Mouse (Mus musculus) heart, postnatal 0 days (tissue): ENCODE measurements around the gene Ube2k. TPM values are rescaled to one million over a fixed set of nuclear protein-coding genes. Genes with fewer than 3 reads are reported as not detected.

Source experiments
- ATAC-seq: fragments of 200-750 bp; cut with Nextera tagmentation; 2 replicates; pipeline ENCODE4 v1.8.0; 2017; ENCODE audit warnings: low read depth, moderate number of reproducible peaks, moderate library complexity; ENCODE audit not compliant: insufficient read depth
- DNase-seq: peaks from one replicate; pipeline ENCODE4 v3.0.0-alpha.2; 2016; ENCODE audit warnings: low spot score
- H3K27ac ChIP-seq: fragments of 300-500 bp; sonication (generic); 2 replicates; pipeline ENCODE4 v1.5.1; 2014; ENCODE audit warnings: low read depth, mild to moderate bottlenecking
- H3K27me3 ChIP-seq: fragments of 300-500 bp; sonication (generic); 2 replicates; pipeline ENCODE4 v1.6.1; 2014; ENCODE audit warnings: low read length, mixed read lengths; ENCODE audit not compliant: control insufficient read depth, insufficient read depth
- H3K36me3 ChIP-seq: fragments of 300-500 bp; sonication (generic); replicated peaks from 2 replicates; pipeline ENCODE4 v1.6.1; 2014; ENCODE audit warnings: low read length, mixed read lengths; ENCODE audit not compliant: control insufficient read depth, insufficient read depth
- H3K4me1 ChIP-seq: fragments of 300-500 bp; sonication (generic); 2 replicates; pipeline ENCODE4 v1.6.1; 2014; ENCODE audit warnings: antibody characterized with exemption; ENCODE audit not compliant: control insufficient read depth, insufficient read depth
- H3K4me2 ChIP-seq: fragments of 300-500 bp; sonication (generic); 2 replicates; pipeline ENCODE4 v1.6.1; 2014; ENCODE audit warnings: low read depth, mild to moderate bottlenecking, low read length, moderate library complexity
- H3K4me3 ChIP-seq: fragments of 300-500 bp; sonication (generic); 2 replicates; pipeline ENCODE4 v1.5.1; 2014; ENCODE audit warnings: low read depth, low read length
- H3K9ac ChIP-seq: fragments of 300-500 bp; sonication (generic); replicated peaks from 2 replicates; pipeline ENCODE4 v1.6.1; 2014; ENCODE audit warnings: low read depth, low read length, mixed read lengths
- H3K9me3 ChIP-seq: fragments of 300-500 bp; sonication (generic); replicated peaks from 2 replicates; pipeline ENCODE4 v1.6.1; 2016; ENCODE audit warnings: low read length; ENCODE audit not compliant: control insufficient read depth
- CTCF ChIP-seq: IDR thresholded peaks from 2 replicates; pipeline ENCODE4 v1.5.1; 2016; ENCODE audit warnings: antibody characterized with exemption, control low read depth, low read depth
- EP300 ChIP-seq: IDR thresholded peaks from 2 replicates; pipeline ENCODE4 v1.6.1; 2016; ENCODE audit warnings: antibody characterized with exemption, low read depth
- WGBS: fragments of 180-500 bp; shearing (Covaris S2); extraction: QIAGEN DNeasy Blood & Tissue Kit; methylation state at CpG from one replicate; pipeline ENCODE4 v1.1.7; 2014; 5-methylcytosine and 5-hydroxymethylcytosine counted together
- polyA plus RNA-seq: library from polyadenylated mRNA; unstranded; fragments of >200 nt; fragmentation: Nextera tagmentation; extraction: Ambion mirVana; gene quantifications from 2 replicates; pipeline ENCODE4 v1.2.1, GENCODE M21; 2015
- total RNA-seq: library from RNA; depleted of rRNA; stranded (reverse); fragments of >200 nt; gene quantifications from 2 replicates; pipeline ENCODE4 v1.2.3, GENCODE M21; 2014; ENCODE audit warnings: low replicate concordance

Gene Ube2k
- total and polyA plus RNA-seq, 2 experiments from 2014 or later, result 19.5 to 132 TPM

- H3K36me3 ChIP-seq, result peaks cover 32% of the 10 kb centered on the region
- no peak overlapping the region for H3K4me2 ChIP-seq
- DNase-seq (no peak), ATAC-seq (no peak; the same call in 1 of the 2 replicates)
- H3K4me3 ChIP-seq, result no peak overlapping the region
- H3K4me1 ChIP-seq, result 0 out of 2 replicates have a peak, but pooled peaks cover 4% of the 10 kb centered on the region
- TF ChIP-seq CTCF, result no peak
- TF ChIP-seq EP300, result no peak
- 56% methylated on average over 3 of the region's 3 CpGs for WGBS
- no peak overlapping the region for H3K9ac ChIP-seq
- no peaks in the 10 kb centered on the region for H3K27me3 ChIP-seq
- H3K27ac ChIP-seq, result no peak overlapping the region; the same call in 1 of the 2 replicates
- H3K9me3 ChIP-seq, result no peaks in the 10 kb centered on the region
These were observed 41.5 kb downstream of the Ube2k start for GRCm38 (mm10) chr5:65578545-65578944.

DNA sequence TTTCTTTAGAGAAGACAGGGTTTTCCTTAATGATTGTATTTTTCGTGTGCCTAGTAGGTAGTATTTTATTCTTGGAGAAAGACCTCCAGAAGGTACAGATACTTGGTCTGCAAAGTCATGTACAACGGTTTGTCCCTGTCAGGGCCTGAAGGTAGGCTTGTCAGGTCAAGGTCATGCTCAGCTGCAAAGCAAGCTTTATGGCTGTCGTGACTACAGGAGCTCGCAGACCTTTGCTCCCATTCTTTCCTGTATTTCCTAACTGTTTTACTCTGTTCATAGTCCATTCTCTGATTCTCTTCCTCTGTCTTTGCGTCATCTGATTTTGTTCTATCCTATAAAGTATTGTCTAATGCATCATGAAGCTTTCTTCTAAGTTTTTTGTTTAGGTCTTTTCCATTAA lies 49.3 kb downstream of the Ube2k start:
- Histone ChIP-seq H3K4me1 (no peaks in the 10 kb centered on the region), H3K9ac (no peak overlapping the region), H3K4me2 (no peak overlapping the region), H3K36me3 (peaks cover 29% of the 10 kb centered on the region), H3K27me3 (no peaks in the 10 kb centered on the region), H3K4me3 (no peak overlapping the region), H3K27ac (no peak overlapping the region), H3K9me3 (no peaks in the 10 kb centered on the region)
- 80% methylated on average over 5 of the region's 5 CpGs for WGBS
- DNase-seq, result no peak
- no peak for ATAC-seq
- TF ChIP-seq EP300 (no peak), CTCF (no peak)

DNA sequence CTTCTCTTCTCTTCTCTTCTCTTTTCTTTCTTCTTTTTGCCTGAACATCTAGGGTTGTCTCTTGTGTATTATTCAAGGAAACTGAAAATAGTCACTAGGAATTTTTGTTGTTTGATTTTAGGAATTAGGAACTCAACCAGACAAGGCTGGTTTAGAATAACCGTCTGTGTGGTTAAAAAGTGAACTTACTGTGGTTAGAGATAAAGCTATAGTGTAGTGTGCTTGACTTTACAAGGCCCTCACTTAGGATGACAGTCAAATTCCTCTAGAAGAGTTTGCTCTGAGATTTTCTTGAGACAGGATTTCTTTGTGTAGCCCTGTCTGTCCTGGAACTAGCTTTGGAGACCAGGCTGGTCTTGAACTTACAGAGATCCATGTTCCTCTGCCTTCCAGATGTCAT lies 53.2 kb downstream of the Ube2k start:
- H3K9me3 ChIP-seq, result no peaks in the 10 kb centered on the region
- H3K36me3 ChIP-seq, result peaks cover 33% of the 10 kb centered on the region
- no peak overlapping the region for H3K27ac ChIP-seq
- no peak overlapping the region for H3K9ac ChIP-seq
- no peak for ATAC-seq
- DNase-seq, result no peak
- 75% methylated on average over 1 of the region's 1 CpGs for WGBS
- H3K4me3 ChIP-seq, result no peak overlapping the region
- no peak for TF ChIP-seq EP300
- no peak for TF ChIP-seq CTCF
- H3K4me2 ChIP-seq, result no peak overlapping the region
- H3K27me3 ChIP-seq, result no peaks in the 10 kb centered on the region
- H3K4me1 ChIP-seq, result 0 out of 2 replicates have a peak, but pooled peaks cover 6% of the 10 kb centered on the region

DNA sequence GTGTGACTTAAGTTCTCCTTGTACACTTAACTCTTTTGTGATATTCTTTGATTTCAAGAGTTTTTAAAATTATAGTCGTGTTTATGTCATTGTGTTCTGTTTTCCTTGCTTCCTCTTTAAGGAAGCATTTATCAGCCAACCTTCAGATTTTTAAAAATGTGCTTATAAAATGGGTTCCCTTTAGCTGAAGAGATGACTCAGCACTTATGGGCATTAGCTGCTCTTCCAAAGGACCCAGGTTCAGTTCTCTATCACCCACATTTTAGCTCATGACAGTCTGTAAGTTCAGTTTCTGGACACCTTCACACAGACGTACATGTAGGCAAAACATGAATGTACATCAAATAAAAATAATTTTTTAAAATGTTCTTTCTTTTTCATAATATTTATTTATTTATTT lies 55.4 kb downstream of the Ube2k start:
- Histone ChIP-seq H3K36me3 (peaks cover 43% of the 10 kb centered on the region), H3K9ac (no peak overlapping the region), H3K4me1 (0 out of 2 replicates have a peak, but pooled peaks cover 7% of the 10 kb centered on the region), H3K4me2 (no peak overlapping the region), H3K4me3 (no peak overlapping the region), H3K9me3 (no peaks in the 10 kb centered on the region), H3K27ac (no peak overlapping the region), H3K27me3 (no peaks in the 10 kb centered on the region)
- ATAC-seq (no peak), DNase-seq (no peak)
- WGBS, result 87% methylated on average over 2 of the region's 2 CpGs
- TF ChIP-seq CTCF (no peak), EP300 (no peak)

GRCm38 (mm10) chr5:65599681-65600080 lies 62.6 kb downstream of the Ube2k start:
- Histone ChIP-seq H3K27me3 (no peaks in the 10 kb centered on the region), H3K9me3 (no peaks in the 10 kb centered on the region), H3K4me2 (no peak overlapping the region), H3K4me3 (no peak overlapping the region), H3K27ac (no peak overlapping the region), H3K9ac (no peak overlapping the region), H3K36me3 (peaks cover 35% of the 10 kb centered on the region), H3K4me1 (0 out of 2 replicates have a peak, but pooled peaks cover 6% of the 10 kb centered on the region)
- no peak for ATAC-seq
- TF ChIP-seq EP300 (no peak), CTCF (no peak)
- DNase-seq, result no peak
- 90% methylated on average over 7 of the region's 7 CpGs for WGBS

GRCm38 (mm10) chr5:65606820-65607219 lies 69.8 kb downstream of the Ube2k start:
- Histone ChIP-seq H3K9ac (no peak overlapping the region), H3K27me3 (no peaks in the 10 kb centered on the region), H3K4me3 (no peak overlapping the region), H3K9me3 (no peaks in the 10 kb centered on the region), H3K4me1 (no peaks in the 10 kb centered on the region), H3K27ac (no peak overlapping the region), H3K36me3 (peaks cover 27% of the 10 kb centered on the region), H3K4me2 (no peak overlapping the region)
- ATAC-seq, result no peak
- no peak for DNase-seq
- 96% methylated on average over 1 of the region's 1 CpGs for WGBS
- TF ChIP-seq CTCF (no peak), EP300 (no peak)
